Mouse (Mus musculus): Measurements from ENCODE around the gene Vipr1. TPM values are rescaled to one million over a fixed set of nuclear protein-coding genes. Genes with fewer than 3 reads are reported as not detected.

Gene Vipr1
- total RNA-seq, 2 experiments from 2014 or later: 1.3 to 1.7 TPM

DNA sequence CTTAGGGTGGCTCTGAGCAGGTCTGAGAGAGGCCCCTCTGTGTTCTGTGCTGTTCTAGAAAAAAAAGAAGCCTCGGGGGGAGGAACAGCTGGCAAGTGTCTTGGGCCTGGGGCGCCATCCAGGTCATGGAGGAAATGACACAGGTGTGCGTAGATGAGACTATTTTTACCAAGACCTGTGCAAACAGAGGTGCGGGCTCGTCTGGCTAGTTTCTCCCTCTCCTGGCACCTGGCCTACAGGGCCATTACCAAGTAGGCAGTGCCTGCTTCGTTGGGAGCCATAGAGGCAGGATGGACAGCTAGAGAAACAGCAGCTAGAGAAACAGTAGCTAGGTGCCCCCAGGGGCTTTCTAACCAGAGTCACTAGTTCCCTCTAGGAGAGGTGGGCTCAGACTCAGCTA lies 9.2 kb upstream of the Vipr1 start:
- DNase-seq: no peak

DNA sequence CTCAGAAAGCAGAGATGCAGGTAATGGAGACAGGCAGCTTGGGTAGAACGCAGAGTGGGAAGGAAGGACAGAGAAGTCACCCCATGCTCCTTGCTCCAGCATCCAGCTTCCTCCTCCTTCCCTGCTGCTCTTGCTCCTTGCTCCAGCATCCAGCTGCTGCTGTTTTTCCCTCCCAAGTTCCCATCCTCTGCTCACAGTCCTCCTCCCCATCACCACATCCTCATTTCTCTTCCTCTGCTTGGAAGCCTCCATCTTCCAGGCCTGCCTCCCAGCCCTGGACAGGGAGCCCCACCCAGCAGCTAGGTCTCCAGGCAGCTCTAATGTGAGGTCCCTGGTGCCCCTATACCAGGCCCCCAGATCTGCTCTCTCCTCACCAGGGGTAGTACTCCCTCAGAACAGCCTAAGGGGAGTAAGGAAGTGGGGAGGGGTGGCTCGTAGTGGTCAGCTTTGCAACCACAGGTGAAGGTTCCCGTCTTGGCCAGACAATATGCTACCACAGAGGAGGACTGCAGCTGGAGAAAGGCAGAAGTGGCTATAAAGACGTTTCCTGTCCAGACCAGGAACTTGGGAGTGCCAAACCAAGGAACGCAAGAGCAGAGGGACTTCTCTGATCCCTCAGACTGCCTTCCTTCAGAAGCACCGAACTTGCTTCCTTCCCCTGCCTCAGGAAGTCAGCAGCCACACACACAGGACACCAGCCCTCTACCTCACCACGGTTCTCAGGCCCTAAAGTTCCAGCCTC lies 6.5 kb upstream of the Vipr1 start:
- DNase-seq: peak in 1 of 2 experiments; percentile 46

DNA sequence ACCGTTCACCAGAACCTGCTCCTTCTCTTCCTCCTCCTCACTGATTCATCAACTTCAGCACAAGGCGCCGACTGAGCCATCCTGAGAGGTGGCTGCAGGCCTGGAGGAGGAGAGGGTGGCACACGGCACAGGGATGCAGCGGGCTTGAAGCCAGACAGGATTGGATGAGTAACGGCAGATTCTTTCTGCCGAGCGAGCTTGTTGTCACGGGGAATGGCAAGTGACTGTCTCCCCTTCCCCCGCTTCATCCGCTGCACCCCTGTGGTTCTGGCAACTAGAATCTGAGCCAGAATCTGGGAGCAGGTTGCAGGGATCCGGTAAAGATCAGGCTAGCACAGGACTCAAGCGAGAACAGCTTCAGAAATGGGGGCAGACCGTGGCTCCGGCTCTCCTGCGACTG lies 2.7 kb upstream of the Vipr1 start:
- DNase-seq: no peak

- peak in 1 of 2 experiments; percentile 40 for DNase-seq
These were observed 1.1 kb upstream of the Vipr1 start for GRCm38 (mm10) chr9:121641235-121641915.

- peak; percentile 83 to 88 for DNase-seq
These were observed 515 bp upstream of the Vipr1 start, which contains the start of gene Lyzl4 for GRCm38 (mm10) chr9:121642001-121642400. Gene Lyzl4, minus strand, starts transcription at chr9:121642096.

- DNase-seq: no peak
These were observed 2.3 kb downstream of the Vipr1 start for GRCm38 (mm10) chr9:121644855-121645254.

- DNase-seq: no peak
These were observed 4.5 kb downstream of the Vipr1 start for GRCm38 (mm10) chr9:121647026-121647425.

DNA sequence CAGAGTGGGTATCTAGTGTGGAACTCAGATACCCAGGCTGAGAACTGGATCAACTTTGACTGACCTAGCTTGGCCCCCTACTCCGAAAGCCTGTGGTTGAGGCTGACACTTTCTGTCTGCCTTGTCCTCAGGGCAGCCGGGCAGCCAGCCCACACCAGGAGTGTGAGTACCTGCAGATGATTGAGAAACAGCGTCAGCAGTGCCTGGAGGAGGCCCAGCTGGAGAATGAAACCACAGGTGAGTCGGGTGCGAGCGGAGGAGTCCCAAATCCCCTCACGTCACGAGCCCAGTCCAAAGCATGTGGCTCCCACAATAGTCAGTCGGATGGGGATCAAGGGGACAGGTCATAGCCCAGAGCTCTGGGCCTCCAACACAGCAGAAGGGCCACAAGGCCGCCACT lies 11.2 kb downstream of the Vipr1 start:
- no peak for DNase-seq

GRCm38 (mm10) chr9:121656322-121656721 lies 13.8 kb downstream of the Vipr1 start:
- DNase-seq: no peak

GRCm38 (mm10) chr9:121657143-121657542 lies 14.6 kb downstream of the Vipr1 start:
- DNase-seq: no peak

DNA sequence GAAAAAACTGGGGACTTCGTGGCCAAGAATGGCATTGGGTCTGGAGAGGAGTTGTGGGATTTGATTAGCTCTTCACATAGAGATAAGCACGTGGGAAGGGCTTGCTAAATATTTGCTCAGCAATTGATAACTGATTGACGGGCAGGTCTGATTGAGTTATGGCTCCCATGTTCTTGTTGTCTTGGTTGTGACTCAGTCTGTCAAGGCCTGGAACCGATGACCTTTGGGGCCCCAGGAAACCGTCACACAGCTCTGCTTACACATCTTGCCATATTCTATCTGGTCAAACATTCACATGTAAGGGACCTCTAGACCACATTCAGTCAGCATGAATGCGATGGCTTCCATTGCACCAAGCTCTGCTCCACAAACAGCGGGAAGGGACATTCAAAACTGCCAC lies 15.7 kb downstream of the Vipr1 start:
- DNase-seq: no peak

GRCm38 (mm10) chr9:121659791-121660190 lies 17.3 kb downstream of the Vipr1 start:
- DNase-seq: no peak

DNA sequence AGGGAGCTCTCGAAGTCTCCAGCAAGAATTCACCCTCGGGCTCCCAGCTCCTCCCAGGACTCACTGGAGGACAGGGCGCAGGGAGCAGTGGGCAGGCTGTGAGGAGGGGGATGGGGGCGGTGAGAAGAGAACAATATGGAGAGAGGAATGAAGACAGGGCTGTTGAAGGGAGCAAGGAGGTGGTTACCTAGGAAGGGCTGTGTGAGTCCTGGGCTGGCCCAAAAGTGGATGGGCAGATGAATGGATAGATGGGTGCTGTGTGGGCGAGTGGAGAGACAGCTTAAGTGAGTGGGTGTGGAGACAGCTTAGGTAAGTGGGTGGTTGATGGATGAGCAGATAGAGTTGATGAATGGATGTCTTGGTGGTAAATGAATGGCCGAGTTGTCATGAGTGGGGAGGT lies 21.0 kb downstream of the Vipr1 start:
- no peak for DNase-seq

DNA sequence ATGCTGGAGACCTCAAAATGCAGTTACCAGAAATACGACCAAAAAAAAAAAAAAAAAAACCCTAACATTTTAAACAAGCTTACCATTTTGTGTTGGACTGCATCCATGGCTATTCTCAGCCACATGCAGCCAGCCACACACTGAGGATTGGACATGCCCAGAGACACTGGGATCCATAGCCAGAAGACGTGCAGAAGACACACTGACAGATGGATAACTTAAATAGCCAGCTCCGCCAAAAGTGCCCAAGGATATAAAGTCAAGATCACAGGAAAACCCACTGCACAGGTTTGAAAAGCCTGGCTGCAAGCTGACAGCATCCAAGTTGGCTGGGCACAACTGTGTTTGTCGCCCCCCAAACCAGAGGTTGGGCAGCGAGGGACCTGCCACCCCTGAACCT lies 21.6 kb downstream of the Vipr1 start:
- no peak for DNase-seq

GRCm38 (mm10) chr9:121666957-121667630 lies 24.6 kb downstream of the Vipr1 start:
- no peak for DNase-seq

DNA sequence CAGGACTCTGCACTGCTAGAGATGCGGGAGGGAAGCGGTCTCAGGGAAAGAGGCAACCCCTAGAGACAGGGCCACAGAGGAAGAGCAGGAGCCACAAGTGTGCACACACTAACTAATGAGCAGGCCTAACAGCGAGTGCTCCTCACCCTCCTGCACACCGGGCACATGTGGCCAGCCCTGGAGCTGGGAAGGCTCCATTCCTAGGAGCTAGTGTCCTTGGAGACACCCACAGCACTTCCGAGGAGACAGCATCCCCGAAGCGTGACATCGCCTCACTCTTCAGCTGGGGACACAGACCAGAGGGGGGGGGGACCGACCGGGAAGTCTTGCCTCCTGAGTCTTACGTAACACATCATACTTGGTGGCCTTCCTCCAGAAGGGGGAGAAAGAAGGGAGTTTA lies 25.3 kb downstream of the Vipr1 start:
- DNase-seq: no peak

GRCm38 (mm10) chr9:121669348-121669791 lies 26.9 kb downstream of the Vipr1 start:
- peak; percentile 62 to 72 for DNase-seq

GRCm38 (mm10) chr9:121671300-121671699 lies 28.8 kb downstream of the Vipr1 start:
- DNase-seq: peak; percentile 60 to 72

GRCm38 (mm10) chr9:121672311-121672710 lies 29.8 kb downstream of the Vipr1 start:
- DNase-seq: peak; percentile 69 to 76

- no peak for DNase-seq
These were observed 31.2 kb downstream of the Vipr1 start for GRCm38 (mm10) chr9:121673716-121674115.

- peak in 1 of 2 experiments; percentile 32 for DNase-seq
These were observed 32.5 kb downstream of the Vipr1 start for GRCm38 (mm10) chr9:121675011-121675410.

DNA sequence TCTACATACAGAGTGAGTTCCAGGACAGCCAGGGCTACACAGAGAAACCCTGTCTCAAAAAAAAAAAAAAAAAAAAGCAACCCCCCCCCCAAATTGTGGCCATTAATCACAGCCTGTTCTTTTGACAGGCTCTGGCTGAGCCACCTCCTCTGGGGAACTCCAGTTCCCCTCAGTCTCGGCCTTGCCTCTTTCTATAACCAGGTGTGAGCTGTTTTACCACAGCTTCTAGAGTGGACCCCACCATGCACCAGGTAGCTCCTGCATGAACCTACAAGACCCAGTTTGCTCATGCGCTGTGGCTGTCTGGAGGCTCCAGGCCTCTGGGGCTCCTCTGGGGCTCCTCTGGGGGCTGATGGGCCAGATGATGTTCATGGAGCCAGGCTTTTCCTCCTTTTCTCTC lies 33.0 kb downstream of the Vipr1 start:
- DNase-seq: no peak

DNA sequence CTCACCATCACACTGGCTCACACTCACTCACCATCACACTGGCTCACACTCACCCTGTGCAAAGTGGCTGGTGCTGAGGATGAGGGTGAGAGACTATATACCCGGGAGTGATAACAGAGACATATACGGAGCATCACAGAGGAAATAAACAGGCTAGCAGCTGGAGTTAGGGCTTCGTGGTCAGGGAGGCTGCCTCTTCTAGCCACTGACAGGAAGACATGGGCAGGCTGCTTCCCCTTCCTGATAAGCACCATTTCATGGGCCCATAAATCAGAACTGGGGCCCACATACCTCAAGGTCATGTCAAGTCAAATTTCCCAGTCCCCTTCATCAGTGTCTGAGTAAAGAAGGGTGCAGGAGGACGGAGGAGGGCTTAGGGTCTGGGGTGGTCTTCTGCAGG lies 34.6 kb downstream of the Vipr1 start:
- no peak for DNase-seq

Measured in heart, adult 18-20 months (tissue).